Mouse (Mus musculus): Measurements from ENCODE around the gene Ttll11. TPM values are rescaled to one million over a fixed set of nuclear protein-coding genes. Genes with fewer than 3 reads are reported as not detected.

The Ttll11 gene
- total RNA-seq, 2 experiments from 2014 or later: 38.2 to 43.3 TPM

DNA sequence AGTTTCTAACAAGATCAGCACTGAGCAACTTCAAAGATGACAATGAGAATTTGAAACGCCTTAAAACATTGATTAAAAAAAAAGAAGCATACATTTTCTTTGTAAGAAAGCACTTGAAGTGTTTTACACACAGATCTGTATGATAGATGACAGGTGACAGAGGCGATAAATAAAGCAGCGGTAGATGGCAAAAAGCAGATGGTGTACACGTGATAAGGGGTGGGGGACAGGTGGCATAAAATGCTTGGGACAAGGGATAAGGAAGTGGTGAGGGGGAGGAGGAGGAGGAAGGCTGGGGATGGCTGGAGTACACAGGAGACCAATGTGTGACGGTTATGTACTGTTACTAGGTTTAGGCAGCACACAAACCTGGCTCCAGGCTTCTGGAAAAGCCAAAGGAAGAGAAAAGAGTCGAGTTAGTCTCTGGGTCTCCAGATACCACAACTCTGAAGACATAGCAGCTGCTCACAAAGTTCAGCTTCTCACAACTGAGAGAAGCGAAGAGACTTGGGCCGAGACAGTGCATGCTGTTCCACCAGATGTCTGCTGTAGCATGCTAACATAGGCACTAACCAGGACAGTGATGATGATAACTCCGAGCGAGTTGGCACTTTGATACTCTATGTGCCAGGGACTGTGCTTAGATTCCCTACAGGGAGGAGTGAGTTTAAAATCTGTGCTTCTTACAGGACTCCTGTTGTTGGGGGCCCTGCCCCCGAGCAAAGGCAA, 140.8 kb downstream of the Ttll11 start:
- intact Hi-C loops (cut with DNase I): no loop called here
- no peak for DNase-seq (ENCODE audit: low spot score in 2 of 2)

GRCm38 (mm10) chr2:35834198-35834913, 145.4 kb downstream of the Ttll11 start:
- no peak for DNase-seq (ENCODE audit: low spot score in 2 of 2)
- intact Hi-C loops (cut with DNase I): no loop called here

GRCm38 (mm10) chr2:35833546-35833945, 146.2 kb downstream of the Ttll11 start:
- DNase-seq (ENCODE audit: low spot score in 2 of 2): no peak
- intact Hi-C loops (cut with DNase I): no loop called here

GRCm38 (mm10) chr2:35832742-35833425, 146.8 kb downstream of the Ttll11 start:
- intact Hi-C loops (cut with DNase I): no loop called here
- no peak for DNase-seq (ENCODE audit: low spot score in 2 of 2)

DNA sequence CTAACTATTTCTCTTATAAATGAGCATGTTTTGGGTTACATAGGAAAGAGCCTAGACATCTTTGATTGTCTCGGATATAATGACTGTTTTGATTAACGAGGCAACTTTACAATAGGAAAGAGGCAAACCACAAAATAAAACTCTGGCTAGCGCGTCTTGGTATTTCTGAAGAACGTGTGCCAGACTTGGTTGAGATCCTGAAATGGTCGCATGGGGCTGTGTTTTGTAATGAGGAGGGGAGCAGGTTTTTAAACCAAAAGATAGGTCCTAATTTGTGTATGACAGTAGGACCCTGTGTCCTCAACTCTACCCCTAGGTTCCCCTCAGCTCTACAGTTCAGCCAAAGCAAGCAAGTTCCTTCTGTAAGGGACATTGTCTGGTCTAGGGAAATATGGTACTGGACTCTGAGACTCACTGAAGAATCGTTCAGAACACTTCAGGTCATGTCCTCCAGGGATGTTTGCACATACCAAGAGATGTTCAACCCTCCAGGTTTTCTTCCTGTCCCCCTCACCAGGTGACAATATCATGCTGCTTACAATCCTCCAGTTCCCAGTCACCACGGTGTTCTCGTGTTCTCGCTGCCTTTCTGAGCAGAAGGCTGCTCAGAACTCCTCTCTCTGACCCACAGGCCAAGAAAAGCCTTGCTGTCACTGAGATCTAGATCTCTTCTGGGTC, 147.7 kb downstream of the Ttll11 start:
- no peak for DNase-seq (ENCODE audit: low spot score in 2 of 2)
- intact Hi-C loops (cut with DNase I): no loop called here

- no peak for DNase-seq (ENCODE audit: low spot score in 2 of 2)
- intact Hi-C loops (cut with DNase I): no loop called here
Measured at GRCm38 (mm10) chr2:35830966-35831903, 148.5 kb downstream of the Ttll11 start.

GRCm38 (mm10) chr2:35829136-35829535, 150.6 kb downstream of the Ttll11 start:
- DNase-seq (ENCODE audit: low spot score in 2 of 2): no peak
- intact Hi-C loops (cut with DNase I): no loop called here

- intact Hi-C loops (cut with DNase I): no loop called here
Measured at GRCm38 (mm10) chr2:35827886-35828285, 151.8 kb downstream of the Ttll11 start.

DNA sequence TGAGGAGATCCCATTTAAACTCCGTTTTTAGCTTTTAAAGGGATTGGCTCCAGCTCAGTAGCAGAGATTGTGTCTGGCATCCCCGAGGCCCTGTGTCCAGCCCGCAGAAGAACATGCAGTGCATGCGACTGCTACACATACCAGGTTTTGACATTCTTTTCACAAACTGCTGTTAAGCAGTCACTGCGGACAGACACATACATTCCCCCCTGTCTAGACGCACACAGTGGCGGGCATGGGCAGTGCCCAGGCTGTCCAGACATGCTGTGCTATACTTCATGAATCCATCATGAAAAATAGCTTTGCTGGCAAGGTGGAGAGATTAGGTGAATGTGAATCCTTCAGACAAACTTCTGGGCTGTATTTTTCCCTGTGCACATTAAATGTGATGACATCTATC, 154.6 kb downstream of the Ttll11 start:
- DNase-seq (ENCODE audit: low spot score in 2 of 2): no peak

More at GRCm38 (mm10) chr2:35827886-35828285, 151.8 kb downstream of the Ttll11 start:
- no peak for DNase-seq (ENCODE audit: low spot score in 2 of 2)

GRCm38 (mm10) chr2:35823589-35823988, 156.1 kb downstream of the Ttll11 start:
- intact Hi-C loops (cut with DNase I): no loop called here
- no peak for DNase-seq (ENCODE audit: low spot score in 2 of 2)

More for the DNA sequence above, 154.6 kb downstream of the Ttll11 start:
- intact Hi-C loops (cut with DNase I): no loop called here

DNA sequence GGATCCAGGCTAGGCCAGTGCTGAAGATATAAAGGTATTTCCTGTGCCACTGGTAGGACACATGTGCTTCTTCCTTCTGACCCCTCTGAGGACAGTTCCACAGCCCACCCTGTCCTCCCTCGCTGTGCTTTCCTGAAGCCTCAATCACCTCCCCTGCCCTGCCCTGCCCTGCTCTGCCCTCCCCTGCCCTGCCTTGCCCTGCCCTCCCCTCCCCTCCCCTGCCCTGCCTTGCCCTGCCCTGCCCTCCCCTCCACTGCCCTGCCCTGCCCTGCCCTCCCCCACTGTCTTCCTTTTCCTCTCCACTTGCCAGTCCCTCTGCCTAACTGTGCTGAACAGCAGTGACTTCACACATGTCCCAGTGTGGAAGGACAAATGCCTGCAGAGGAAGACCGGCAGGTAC, 160.8 kb downstream of the Ttll11 start:
- intact Hi-C loops (cut with DNase I): no loop called here
- DNase-seq (ENCODE audit: low spot score in 2 of 2): no peak

- peak in 1 of 2 experiments; percentile 59 for DNase-seq (ENCODE audit: low spot score in 2 of 2)
- intact Hi-C loops (cut with DNase I): no loop called here
Measured at GRCm38 (mm10) chr2:35816056-35816661, 163.6 kb downstream of the Ttll11 start.

DNA sequence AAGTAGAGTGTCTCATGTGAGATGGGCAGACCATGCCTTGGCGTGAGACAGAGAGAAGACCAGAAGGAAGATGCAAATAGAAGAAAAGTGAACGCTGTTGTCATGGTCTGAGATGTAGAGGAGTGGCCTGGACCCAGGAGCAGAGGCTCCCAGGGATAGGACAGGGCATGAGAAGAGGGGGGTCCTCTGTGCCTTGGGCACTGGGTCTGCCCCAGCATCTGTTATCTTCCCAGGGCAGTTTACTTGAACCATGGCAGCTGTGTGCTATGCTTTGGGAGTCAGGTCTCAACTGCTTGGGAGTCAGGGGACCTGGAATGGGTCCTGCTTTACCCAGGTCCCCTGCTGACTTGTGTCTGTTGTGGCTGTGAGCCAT, 167.2 kb downstream of the Ttll11 start:
- DNase-seq (ENCODE audit: low spot score in 2 of 2): no peak
- intact Hi-C loops (cut with DNase I): no loop called here

DNA sequence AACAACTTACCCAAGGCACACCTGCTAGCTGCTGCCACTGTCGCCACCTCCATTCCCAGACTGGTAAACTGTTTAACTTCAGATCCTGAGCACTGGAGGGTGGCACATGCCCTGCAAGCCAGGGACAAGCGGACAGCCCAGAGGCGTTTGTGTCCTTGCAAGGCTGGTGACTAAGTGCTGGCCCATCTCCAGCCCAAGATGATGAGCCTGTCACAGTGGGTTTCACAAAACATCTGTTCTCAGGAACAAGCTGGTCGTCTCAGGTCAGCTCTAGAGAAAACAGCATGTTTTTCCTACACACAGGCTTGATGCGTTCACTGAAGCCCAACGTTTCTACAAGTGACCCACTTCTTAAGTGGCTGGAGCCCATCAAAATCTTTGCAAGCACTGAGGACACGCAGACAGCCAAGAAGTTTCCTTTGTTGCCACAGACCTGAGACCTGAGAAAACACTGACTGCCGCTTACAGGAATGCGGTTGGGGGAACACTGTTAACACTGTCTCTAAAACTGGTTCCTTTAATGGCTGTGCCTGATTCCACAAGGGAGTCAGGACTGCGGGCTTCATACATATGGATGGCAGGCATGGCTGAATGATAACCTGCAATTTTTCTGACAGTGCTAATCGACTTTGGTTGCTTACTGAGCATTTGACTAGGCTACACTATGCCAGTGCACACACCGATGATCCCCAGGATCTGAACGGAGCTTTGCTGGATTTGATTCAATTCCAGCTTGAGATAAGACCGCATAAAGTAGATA, 167.7 kb downstream of the Ttll11 start:
- intact Hi-C loops (cut with DNase I): no loop called here
- no peak for DNase-seq (ENCODE audit: low spot score in 2 of 2)

DNA sequence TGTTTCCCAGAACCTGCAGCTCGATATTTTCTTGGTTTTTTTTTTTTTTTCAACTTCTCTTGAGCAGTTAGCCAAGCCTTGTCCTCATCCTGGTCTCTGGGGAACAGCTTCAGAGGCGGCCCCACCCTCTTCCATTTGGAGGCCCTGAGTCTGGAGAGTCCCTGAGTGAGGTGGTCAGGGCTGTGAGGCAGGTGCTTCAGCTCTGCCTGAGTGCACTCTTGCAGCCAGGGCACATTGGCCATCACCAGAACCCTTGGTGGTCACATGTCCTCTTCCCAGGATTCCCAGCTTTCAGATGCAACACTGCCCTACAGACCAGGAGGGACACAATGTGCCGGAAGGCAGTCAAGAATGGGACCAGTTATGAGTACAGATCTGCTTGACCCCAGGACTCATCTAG, 169.7 kb downstream of the Ttll11 start:
- intact Hi-C loops (cut with DNase I): no loop called here
- DNase-seq (ENCODE audit: low spot score in 2 of 2): no peak

- intact Hi-C loops (cut with DNase I): no loop called here
- peak in 1 of 2 experiments; percentile 72 for DNase-seq (ENCODE audit: low spot score in 2 of 2)
Measured at GRCm38 (mm10) chr2:35809141-35809540, 170.6 kb downstream of the Ttll11 start.

DNA sequence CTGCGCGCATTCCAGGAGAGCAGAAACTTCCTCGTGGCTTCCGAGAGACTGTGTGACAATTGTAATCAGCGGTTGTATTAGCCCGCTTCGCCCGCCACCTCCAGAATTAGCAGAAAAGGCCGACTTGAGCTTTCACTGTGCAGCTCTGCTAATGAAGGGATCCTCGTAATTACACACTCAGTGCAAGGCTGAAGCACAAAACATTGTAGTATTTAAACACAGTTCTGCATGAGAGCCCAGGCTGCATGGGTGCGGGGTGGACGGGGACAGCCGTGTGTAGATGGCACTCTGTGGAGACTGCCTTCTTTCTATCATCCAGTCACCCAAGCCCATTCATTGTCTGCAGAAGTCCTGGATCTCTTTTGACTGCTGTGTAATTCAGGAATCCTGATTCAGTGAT, 173.8 kb downstream of the Ttll11 start:
- intact Hi-C loops (cut with DNase I): no loop called here
- DNase-seq (ENCODE audit: low spot score in 2 of 2): no peak

- no peak for DNase-seq (ENCODE audit: low spot score in 2 of 2)
- intact Hi-C loops (cut with DNase I): no loop called here
Measured at GRCm38 (mm10) chr2:35803095-35803494, 176.6 kb downstream of the Ttll11 start.
